Mouse (Mus musculus) CD4-positive naive resting alpha-beta T cell, adult 57 days (primary cell): ENCODE results near the gene Zfp229. TPM values are rescaled to one million over a fixed set of nuclear protein-coding genes. Genes with fewer than 3 reads are reported as not detected.

Source experiments
- total RNA-seq: library from RNA; stranded (reverse); gene quantifications from one replicate; pipeline ENCODE4 v1.2.4, GENCODE M21; 2023

Zfp229 gene
- total RNA-seq = 0.95 TPM

DNA sequence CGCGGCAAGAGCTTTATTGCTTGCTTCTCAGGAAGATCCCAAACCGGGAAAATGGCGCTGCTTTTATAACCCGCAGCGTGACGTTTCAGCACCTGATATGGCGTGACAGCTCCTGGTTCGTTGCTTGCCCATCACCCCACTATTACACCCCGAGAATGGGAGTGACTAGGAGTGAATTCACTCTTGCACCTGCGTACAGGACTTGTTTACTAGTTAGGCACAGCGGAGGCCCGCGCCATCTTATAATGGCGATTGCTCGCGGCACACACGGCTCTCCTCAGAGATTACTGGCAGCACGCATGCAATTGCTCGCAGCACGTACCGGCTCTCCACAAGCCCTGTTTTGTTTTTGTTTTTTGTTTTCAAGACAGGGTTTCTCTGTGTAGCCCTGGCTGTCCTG is at the start of gene Zfp229:
Zfp229 (plus strand) TSS at position 301 of the 400 bp plus-strand sequence.

GRCm38 (mm10) chr17:21691560-21691959 is 39.0 kb upstream of the Zfp229 start, which contains the start of gene Gm10226:
Gene Gm10226, plus strand, starts transcription at chr17:21691860.

GRCm38 (mm10) chr17:21707343-21707996 is 23.1 kb upstream of the Zfp229 start, which contains the start of gene Zfp760:
Gene Zfp760, plus strand, starts transcription at chr17:21707741.

Other genes starting within 250 kb of the Zfp229 start
- gene Zfp53, start 241.8 kb upstream of the Zfp229 start, total RNA-seq = 28.1 TPM
- 5.6 TPM for gene Zfp52, start 195.3 kb upstream of the Zfp229 start, total RNA-seq
- 2.0 TPM for gene Zfp948, start 163.8 kb upstream of the Zfp229 start, total RNA-seq
- 9.1 TPM for gene Zfp983, start 80.2 kb upstream of the Zfp229 start, total RNA-seq
- gene Gm10226, start 38.9 kb upstream of the Zfp229 start, total RNA-seq = 15.1 TPM
- 2.0 TPM for gene Zfp760, start 23.1 kb upstream of the Zfp229 start, total RNA-seq
- gene Zfp820, start 115.0 kb downstream of the Zfp229 start, total RNA-seq = 0.56 TPM
- 7.4 TPM for gene Zfp995, start 179.1 kb downstream of the Zfp229 start, total RNA-seq
- gene Zfp942, start 231.7 kb downstream of the Zfp229 start, total RNA-seq = 23.8 TPM
- 17.8 TPM for gene Zfp943, start 231.8 kb downstream of the Zfp229 start, total RNA-seq